Mouse (Mus musculus) E14TG2a.4 (cell line): ENCODE data around the gene Gpc3.

ENCODE experiments used
- H3K27me3 ChIP-seq: 2 replicates; pipeline ENCODE4 v1.6.1; 2014; ENCODE audit warnings: low read length, control low read depth; ENCODE audit not compliant: insufficient read depth
- H3K36me3 ChIP-seq: 2 replicates; pipeline ENCODE4 v1.6.1; 2014; ENCODE audit warnings: low read length, control low read depth; ENCODE audit not compliant: insufficient read depth
- H3K4me1 ChIP-seq: replicated peaks from 2 replicates; pipeline ENCODE4 v1.6.1; 2014; ENCODE audit warnings: low read depth, low read length, control low read depth
- H3K4me3 ChIP-seq: replicated peaks from 2 replicates; pipeline ENCODE4 v1.5.1; 2014; ENCODE audit warnings: mild to moderate bottlenecking, low read length
- H3K9me3 ChIP-seq: 2 replicates; pipeline ENCODE4 v1.6.1; 2014; ENCODE audit warnings: low read length, control low read depth
- CTCF ChIP-seq: conservative IDR thresholded peaks from 2 replicates; pipeline ENCODE4 v1.5.1; 2014; ENCODE audit warnings: low read length
- NANOG ChIP-seq: IDR thresholded peaks from 2 replicates; pipeline ENCODE4 v1.6.1; 2014; ENCODE audit warnings: borderline replicate concordance, low read length, mixed read lengths
- POU5F1 ChIP-seq: IDR thresholded peaks from 2 replicates; pipeline ENCODE4 v1.6.1; 2014; ENCODE audit warnings: low read length, borderline replicate concordance

The Gpc3 gene

DNA sequence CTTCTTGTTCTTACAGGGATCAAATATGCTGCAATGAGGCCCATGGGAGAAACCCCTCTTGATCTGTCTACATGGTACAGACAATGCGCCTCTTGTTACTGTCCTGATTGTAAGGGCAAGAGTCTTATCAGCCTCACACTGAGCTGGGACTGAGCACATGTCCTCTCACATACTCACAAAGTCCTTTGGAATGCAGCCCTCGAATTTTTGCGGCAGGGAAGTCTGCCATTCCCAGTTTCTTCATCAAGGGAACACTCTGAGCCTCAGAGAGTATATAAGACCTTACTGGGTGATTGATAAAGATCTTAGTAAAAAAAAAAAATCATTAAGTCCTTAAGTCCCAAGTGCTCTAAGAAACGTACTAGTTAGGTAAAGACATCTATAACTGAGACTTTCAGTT is 293.1 kb downstream of the Gpc3 start:
- Histone ChIP-seq H3K27me3 (no peaks in the 10 kb centered on the region), H3K9me3 (no peaks in the 10 kb centered on the region), H3K4me3 (no peak overlapping the region), H3K4me1 (no peaks in the 10 kb centered on the region), H3K36me3 (no peaks in the 10 kb centered on the region)
- no peak for TF ChIP-seq NANOG
- no peak for TF ChIP-seq CTCF
- TF ChIP-seq POU5F1 = no peak

DNA sequence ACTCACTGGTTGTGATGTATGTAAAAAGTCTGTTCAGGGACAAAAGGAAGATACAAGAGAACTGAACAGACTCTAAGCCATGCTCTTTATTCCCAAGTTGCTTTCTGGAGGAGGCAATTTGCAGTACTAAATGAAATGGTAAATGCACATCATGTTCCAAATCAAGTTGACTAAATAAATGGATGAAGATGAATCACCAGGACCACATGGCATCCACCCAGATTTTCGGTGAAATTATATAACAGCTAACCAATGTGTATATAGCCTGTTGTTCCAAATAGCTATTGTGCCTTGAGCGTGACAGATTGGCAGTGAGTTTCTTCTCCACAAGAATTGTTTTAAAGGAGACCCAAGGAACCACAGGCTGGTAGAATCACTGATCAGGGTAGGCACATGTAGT is 302.8 kb downstream of the Gpc3 start:
- H3K4me3 ChIP-seq = no peak overlapping the region
- peaks cover 7% of the 10 kb centered on the region for H3K36me3 ChIP-seq
- H3K4me1 ChIP-seq = no peaks in the 10 kb centered on the region
- TF ChIP-seq NANOG (no peak), CTCF (no peak), POU5F1 (no peak)
- H3K9me3 ChIP-seq = no peaks in the 10 kb centered on the region
- no peaks in the 10 kb centered on the region for H3K27me3 ChIP-seq

DNA sequence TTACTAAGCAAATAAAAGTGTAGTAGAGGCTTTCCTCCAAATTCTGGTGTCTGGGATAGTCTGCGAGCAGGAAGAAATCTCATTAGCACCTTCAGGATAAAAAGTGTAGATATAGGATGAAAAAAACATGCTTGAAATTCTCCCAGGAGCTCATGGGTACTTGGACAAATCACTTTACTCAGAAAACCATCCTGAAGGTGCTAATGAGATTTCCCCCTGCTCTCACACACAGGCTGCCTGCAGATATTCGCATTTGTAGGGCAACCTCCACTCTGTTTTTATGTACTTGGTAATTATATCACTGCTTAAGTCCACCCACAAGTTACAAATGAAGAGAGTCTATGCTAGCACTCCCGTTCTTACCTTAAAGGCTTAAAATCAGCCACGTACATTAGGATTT is 308.5 kb downstream of the Gpc3 start:
- Histone ChIP-seq H3K27me3 (no peaks in the 10 kb centered on the region), H3K4me1 (no peaks in the 10 kb centered on the region; the same call in 1 of the 2 replicates), H3K4me3 (no peak overlapping the region), H3K9me3 (no peaks in the 10 kb centered on the region), H3K36me3 (no peaks in the 10 kb centered on the region)
- TF ChIP-seq NANOG = no peak
- no peak for TF ChIP-seq CTCF
- no peak for TF ChIP-seq POU5F1

DNA sequence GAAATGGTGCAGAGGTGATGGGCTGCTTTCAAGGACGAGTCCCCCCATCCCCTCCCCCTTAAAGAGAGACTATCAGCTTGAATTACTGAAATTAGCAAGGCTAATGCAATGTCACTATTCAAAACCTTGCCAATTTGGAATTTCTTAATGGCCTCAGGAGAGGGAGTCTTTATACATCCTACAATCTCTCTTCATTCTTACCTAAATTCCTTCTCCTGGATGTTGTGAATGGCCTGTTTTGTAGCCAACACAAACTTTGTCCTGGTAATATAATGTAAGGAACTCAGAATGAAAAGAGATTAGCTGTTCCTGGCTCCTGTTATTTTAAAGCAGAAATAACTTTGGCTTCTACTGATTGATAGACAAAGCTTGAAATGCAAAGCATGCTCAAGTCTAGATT is 325.0 kb downstream of the Gpc3 start:
- H3K9me3 ChIP-seq = no peaks in the 10 kb centered on the region
- no peaks in the 10 kb centered on the region; the same call in 1 of the 2 replicates for H3K4me1 ChIP-seq
- no peaks in the 10 kb centered on the region for H3K27me3 ChIP-seq
- TF ChIP-seq NANOG (no peak), CTCF (no peak), POU5F1 (no peak)
- H3K36me3 ChIP-seq = no peaks in the 10 kb centered on the region
- H3K4me3 ChIP-seq = no peak overlapping the region

DNA sequence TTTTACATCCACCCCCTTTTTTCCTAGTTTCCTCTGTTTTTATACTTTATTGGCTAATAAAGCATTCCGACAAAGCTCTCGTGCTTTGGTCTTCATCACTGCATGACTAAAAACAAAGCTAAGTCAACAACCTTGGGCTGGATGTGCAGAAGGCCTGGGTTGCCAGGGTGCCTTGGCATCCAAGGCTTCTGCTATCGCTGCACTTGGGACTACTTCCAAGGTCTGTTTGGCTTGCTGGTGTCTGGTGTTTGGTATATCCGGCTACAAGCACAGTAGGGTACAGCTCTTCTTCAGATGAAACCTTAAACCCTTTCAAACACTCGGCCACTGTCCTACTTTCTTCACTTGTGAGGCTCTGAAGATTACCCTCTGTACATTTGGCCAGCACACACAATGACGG is 325.8 kb downstream of the Gpc3 start:
- TF ChIP-seq NANOG (no peak), POU5F1 (no peak), CTCF (no peak)
- H3K4me3 ChIP-seq = no peak overlapping the region
- H3K27me3 ChIP-seq = no peaks in the 10 kb centered on the region
- no peaks in the 10 kb centered on the region for H3K36me3 ChIP-seq
- no peaks in the 10 kb centered on the region; the same call in 1 of the 2 replicates for H3K4me1 ChIP-seq
- H3K9me3 ChIP-seq = no peaks in the 10 kb centered on the region

DNA sequence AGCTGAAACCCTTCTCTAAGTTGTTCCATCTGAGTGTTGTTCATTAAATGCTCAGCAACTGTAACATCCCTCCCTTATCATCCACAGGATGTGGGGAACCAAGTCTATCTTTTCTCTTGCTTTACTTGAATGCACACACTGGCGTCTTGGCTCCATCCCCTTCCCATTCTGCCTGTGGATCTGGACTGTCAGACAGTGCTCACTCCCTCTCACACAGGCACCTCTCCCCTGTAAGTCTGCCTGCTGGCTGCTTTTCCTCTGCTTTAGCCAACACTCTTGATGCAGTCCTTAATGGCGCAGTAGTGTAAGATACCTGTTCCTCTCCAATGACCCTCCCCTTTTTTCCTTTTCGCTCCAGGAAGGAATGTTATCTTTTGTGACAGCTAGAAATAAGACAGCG is 331.7 kb downstream of the Gpc3 start:
- no peaks in the 10 kb centered on the region for H3K36me3 ChIP-seq
- H3K4me3 ChIP-seq = no peak overlapping the region
- no peaks in the 10 kb centered on the region for H3K27me3 ChIP-seq
- peaks cover 39% of the 10 kb centered on the region for H3K4me1 ChIP-seq
- no peak for TF ChIP-seq NANOG
- TF ChIP-seq POU5F1 = no peak
- TF ChIP-seq CTCF = no peak
- no peaks in the 10 kb centered on the region for H3K9me3 ChIP-seq

DNA sequence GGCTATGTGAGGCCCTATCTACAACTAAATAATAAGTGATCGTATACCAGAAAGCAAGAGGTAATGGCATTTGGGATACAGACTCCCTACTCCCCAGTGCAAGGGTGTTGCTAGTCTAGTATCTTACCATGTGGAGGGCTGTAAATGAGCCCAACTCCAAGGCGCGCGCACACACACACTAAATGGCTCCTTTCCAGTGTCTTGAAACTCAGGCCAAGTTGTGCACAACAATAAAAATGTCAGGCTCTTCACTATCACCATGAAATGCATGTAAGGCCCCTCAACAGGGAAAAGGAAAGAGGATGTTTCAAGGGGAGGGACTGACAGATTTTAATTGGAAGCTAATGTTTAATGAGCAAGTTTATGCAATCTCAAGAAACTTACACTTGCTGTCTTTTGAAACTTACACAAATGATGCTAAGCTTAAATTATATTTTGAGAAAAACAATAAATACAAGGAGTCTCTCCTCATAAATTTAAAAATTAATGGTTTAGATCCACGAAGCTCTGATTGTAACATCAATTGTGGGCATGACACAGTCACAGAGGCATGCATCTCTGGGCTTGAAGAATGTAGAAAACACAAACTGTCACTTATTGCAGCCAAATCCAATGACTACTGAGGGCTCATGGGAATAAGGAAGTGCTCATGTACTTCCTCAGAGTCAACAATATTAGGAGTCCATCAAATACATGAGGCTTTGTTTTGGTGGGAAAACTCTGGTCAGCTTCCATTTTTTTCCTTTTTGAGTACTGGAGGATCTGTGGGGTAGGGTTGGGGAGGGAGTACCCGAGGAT is 332.4 kb downstream of the Gpc3 start:
- TF ChIP-seq NANOG (no peak), CTCF (no peak), POU5F1 (no peak)
- H3K36me3 ChIP-seq = no peaks in the 10 kb centered on the region
- no peaks in the 10 kb centered on the region for H3K27me3 ChIP-seq
- H3K9me3 ChIP-seq = no peaks in the 10 kb centered on the region
- no peak overlapping the region for H3K4me3 ChIP-seq
- peaks cover 47% of the 10 kb centered on the region for H3K4me1 ChIP-seq

DNA sequence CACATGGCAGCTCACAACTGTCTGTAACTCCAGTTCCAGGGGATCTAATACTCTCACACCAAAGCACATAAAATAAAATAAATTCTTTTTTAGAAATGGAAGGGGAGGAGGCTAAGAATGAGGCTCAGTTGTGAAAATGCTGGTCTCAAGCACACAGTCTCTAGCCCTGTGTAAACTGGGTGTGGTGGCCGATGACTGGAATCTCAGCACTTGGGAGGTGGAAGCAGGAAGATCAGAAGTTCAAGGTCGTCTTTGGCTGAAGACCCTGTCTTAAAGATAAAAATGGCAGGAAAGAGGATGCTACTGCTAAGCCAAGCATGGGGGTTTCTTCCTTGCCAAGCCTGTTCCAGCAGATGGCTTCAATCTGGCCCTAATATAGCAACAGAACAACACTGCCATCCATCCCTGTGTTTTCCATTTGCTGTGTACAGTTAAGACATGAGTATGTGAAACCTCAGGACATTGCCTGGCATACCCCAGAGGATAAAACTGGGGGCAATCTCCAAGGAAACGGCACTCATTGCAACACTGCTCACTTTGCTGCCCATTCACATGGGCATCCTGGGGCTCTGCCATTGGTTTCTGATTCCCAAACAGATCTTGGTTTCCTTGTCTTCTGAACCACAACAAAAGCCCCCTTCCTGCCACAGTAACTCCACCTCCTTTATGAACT is 334.9 kb downstream of the Gpc3 start:
- H3K4me3 ChIP-seq = no peak overlapping the region
- H3K36me3 ChIP-seq = no peaks in the 10 kb centered on the region
- H3K27me3 ChIP-seq = no peaks in the 10 kb centered on the region
- H3K9me3 ChIP-seq = no peaks in the 10 kb centered on the region
- TF ChIP-seq NANOG = no peak
- TF ChIP-seq CTCF = no peak
- no peak for TF ChIP-seq POU5F1
- H3K4me1 ChIP-seq = peaks cover 53% of the 10 kb centered on the region
